Mouse (Mus musculus) right cerebral cortex, postnatal 36 days (tissue): ENCODE measurements at regions not wholly inside any gene's neighbourhood (a gene's known extent, or its start where the extent isn't known, plus 50 kb on each side); places are given as distances from the start of the nearest gene placed in this dataset.

ENCODE experiments used
- DNase-seq, 2 experiments: peaks; one replicate each; pipeline ENCODE4 v3.0.0; 2022; ENCODE audit warnings: low spot score in 2 of 2, mixed read lengths in 1 of 2

DNA sequence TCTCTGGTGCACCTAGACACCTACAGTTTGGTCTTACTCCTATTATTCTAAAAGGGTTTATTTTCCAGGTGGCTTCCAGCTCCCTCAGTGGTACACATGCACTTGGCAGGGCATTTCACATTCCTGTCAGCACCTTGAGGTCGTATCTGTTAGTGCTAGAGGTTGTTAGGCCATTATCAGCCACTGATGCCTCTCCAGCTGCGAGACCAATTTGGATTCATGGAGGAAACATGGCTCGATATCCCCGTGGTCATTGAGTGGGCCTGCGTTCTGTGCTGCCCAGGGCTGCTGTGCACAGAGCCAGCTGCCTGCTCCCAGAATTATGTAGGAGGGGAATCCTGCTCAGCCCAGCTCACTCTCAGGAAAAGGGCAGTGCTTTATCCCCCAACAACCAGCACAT is 60.1 kb upstream of the Irx1 start:
- no peak for DNase-seq

DNA sequence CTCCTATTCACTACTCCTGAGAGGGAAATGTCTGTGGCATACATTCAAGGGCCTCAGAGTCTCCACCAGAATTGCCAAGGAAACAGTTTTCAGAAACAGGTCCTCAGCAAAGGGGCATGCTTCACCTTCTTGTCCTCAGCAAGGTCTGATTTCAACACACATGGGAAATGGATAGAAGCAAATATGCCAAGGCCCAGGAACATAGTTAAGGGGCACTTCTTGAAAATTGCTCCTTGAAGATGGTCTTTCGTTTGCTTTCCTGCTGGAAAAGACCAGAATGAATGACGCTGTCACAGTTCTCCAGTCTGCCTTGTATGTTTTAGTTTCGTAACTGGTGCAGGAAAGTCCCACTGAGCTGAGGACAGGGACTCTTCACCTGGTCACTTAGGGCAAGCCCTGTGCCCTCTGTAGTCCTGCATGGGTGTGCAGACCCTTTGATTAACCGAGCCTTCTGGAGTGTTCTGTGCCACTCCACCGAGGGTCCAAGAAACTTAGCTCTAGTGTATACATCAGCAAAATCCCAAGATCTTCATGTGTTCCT is 80.5 kb upstream of the Irx1 start:
- no peak for DNase-seq

DNA sequence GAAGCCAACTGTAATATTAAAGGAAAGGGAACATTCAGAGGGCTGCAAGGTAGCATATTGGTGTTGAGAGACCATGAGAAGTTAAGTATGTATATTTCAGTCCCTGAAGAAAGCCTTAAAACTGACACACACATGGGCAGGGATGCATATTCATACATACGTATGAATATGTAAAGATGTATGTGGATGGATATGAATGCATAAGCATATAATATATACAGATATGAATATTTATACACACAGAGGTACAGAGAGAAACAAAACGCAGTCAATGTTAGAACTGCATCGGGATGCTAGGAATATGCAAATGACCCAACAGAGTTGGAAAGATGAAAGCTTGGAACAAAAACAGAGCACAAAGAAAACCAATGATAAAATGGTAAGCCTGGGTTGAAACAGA is 92.9 kb upstream of the Irx1 start:
- no peak for DNase-seq

DNA sequence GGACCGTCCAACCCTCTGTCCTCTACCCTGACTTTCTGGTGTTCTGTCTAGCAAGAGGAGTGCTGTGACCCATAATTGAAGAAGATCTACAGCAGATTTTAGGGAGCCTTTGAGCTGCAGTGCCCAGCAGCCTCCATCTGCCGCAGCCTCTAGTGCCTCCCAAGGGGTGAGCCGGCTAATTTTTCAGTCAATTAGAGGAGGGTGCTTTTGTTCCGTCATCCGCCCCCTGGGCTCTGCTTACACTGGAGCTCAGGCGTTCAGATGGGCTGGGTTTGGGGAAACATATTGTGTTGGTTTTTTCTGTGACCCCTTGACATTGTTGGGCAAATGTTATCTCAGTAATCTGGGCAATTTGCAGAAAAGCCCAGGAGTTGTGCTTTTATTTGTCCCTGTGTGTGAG is 98.1 kb upstream of the Irx1 start:
- no peak for DNase-seq

DNA sequence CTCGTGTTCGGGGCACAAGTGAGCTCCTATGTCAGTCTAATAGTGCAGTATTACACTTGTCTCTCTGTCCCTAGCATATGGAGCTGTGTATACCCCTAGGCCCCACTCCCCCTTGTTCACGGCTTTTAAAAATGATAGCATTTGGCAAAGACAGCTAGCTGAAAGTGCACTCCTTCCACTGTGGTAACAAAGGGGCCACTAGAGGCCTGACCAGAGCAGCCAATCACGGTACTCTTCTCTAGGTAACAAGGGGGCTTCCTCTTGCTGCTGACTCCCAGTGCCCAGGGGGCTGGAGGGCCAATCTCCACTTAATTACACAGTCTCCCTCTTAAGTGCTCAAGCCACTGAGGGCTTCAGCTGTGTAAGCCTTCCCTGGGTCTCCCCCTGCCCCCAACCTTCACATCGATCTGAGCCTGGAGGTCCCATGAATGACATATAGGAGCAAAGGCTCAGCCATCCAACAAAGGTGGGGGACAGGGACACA is 99.8 kb upstream of the Irx1 start:
- DNase-seq: no peak

DNA sequence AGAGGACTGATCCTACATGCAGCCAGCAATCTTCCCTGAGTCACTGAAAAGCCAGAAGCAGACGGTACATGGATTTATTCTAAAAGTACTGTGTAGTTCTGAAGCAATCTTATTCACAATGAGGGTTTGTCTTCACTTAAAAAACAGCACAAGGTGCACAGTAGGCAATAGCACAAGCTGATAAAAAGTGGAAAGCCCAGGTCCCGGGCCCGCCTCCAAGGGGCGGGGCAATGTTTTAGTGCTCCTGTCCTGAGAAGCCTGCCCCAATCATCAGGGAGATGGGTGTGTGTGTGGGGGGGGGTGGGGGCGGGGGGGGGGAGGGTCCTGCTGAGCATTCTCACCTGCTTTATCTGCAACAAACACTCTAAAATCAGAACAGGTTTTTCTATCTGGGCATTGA is 133.1 kb upstream of the Irx1 start:
- no peak for DNase-seq

DNA sequence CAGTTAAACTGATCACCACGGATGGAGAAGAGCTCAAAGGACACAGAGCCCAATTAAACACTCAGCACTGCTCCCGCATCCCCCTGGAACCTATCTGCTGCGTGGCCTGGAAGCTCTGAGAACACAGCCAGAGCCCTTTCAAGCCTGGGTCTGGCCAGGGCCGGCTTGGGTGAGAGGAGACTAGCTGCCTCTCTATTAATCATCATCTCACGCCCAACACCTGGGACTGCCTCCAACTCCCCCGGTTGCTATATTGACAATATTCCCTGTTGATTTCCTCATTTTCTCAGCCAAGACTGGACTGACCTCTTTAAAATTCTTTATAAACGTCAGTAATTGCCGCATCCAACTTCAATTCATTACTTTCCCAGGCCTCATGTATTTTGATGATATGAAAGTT is 133.7 kb upstream of the Irx1 start:
- DNase-seq: no peak

DNA sequence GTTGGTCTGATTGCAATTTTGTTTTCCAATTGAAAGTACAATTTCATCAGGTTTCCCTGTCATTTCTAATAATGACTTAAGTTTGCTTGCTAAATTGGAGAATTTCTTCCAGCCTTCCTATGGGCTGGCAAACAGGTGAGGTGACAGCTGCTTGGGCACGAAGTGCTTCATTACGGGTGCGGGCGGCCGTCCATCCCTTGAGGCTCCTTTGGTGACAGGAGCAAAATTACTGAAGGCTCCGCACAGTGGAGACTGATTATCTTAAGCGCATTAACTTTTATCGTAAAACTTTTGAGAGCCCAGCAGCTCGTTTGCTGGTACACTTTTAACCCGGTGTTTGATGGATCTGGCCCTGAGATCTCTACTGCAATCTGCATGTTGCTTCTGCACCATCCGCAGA is 134.3 kb upstream of the Irx1 start:
- DNase-seq: no peak

DNA sequence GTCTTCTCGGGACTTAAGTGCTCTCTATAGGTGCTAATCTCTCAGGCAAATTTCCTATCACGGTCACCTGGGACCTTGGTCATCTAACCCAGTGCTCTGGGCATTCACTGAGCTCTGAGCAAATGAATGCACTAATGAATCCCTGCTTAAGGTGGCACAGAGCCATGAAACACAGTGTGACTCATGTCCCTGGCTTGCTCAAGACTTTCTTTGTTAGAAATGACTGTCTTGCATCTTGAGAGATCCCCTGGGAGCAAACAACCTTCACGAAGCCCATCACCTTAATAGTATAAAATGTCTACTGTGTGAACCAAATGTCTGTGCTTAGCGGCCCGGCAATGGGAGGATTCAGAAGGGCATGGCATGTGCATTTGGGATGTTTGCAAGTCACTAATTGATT is 137.2 kb upstream of the Irx1 start:
- no peak for DNase-seq

DNA sequence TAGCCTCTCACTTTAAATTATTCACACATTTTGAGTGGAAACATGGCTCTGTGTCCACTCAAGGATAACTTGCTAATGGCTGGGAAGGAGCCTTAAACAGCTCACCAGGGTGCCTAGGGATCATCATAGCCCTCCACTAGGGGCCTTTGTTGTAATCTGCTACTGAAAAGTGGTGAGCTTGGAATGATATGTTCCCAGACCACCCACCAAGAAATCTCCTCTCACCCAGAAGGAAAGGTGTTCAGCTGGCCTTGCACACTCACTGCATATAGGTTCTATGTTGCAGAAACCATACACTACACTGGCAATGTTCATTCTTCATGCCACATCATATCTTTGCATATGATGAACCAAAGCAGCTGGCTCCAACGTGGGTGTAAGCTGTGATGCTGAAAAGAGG is 145.1 kb upstream of the Irx1 start:
- DNase-seq: no peak

DNA sequence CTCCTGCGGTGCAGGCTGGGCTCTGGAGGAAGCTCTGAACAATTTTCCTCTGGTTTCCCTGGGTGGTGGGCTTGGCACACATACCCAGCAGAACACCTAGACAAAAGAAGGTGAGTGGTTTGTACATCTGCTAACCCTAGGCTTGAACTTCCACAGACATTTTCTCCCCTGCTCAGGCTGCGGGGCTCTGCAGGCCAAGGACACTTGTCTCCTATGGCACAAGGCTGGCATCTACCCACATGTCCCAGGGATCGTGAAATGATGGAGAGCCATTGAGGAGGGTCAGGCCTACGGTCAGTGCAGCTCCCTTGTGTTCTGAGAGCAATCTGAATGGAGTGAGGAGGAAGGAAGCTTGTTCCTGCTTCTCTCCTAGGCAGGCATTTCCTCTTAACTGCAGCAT is 150.4 kb upstream of the Irx1 start:
- DNase-seq: no peak

DNA sequence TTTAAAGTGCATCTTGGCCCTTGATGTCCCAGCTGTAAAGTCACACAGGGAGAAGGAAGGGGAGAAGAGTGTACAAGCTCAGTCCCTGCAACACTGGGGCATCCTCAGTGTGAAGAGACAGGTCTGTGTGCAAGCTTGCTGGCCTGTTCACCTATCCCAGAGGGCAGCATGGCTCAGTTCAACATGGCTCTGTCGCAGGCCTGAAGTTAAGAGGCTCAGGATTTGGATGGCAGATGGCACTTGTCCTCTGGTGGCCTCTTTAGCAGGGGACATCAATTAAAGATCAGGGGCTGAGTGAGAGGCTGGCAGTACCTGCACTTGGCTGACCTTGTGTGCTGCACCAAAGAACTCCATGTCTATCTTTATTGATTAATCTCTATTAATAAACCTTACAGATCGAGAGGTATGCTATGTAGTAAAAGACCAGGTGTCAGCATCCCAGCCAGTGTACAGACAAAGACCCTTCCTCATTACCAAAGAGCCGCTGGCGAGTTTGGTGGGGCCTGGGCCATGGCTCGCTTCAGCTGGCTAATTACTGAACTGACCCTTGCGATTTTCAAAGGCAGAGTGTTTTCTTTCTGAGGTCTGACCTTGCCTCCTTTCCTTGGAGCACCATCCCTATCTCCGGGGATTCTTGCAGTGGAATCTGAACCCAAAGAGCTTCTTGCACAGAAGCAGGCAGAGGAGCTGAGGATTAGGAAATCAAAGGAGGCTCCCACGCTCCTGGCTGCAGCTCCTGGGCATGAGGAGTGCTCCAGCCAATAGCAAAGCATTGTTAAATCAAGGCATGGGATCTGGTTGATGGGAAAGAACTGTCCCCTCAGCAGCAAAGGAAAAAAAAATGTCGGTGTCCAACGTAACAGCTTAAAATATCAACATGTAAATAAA is 151.5 kb upstream of the Irx1 start:
- no peak for DNase-seq

DNA sequence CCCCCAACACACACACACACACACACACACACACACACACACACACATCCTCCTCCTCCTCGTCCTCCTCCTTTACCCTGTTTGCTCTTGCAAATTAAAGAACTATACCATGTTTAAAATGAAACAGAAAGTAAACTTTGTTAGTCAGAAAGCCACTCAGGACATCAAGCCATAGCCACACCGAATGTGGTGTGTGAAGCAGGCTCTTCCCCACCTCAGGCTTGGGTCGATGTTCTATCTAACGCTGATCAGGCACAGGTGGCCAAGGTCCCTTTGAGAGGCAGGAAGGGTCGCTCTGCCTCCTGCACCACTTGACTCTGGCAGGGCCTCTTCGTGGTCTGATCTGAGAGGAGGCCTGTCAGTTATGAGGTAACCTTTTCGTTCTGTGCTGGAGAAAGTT is 156.9 kb upstream of the Irx1 start:
- no peak for DNase-seq

DNA sequence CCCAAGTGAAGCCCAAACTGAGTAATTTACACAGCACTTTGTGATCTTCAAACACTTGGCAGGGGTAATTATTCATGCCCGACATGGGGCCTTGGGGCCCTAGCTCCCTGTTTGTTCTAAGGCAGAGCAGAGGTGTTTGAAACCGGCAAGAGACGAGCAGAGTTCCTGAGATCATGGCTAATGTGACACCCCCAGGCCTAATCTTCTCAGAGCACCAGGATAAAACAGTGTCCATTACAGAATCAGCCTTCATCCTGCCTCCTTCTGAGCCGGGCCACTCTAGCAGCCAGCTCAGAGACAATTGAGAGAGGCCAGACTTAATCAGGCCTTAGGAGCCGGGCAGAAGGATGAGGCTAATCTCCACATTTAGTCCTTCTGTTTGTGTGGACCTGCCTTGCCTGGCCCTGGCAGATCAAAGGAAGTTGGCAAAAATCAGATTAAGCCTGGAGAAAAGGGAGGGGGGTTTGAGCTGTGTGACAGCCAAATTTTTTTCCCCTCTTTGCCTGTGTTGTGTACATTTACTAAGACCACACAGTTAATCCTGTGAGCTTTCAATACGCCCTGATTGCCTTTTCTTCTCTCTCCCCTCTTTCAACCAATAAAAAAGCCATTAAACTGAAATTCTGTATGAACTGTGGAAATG is 157.5 kb upstream of the Irx1 start:
- DNase-seq: no peak

DNA sequence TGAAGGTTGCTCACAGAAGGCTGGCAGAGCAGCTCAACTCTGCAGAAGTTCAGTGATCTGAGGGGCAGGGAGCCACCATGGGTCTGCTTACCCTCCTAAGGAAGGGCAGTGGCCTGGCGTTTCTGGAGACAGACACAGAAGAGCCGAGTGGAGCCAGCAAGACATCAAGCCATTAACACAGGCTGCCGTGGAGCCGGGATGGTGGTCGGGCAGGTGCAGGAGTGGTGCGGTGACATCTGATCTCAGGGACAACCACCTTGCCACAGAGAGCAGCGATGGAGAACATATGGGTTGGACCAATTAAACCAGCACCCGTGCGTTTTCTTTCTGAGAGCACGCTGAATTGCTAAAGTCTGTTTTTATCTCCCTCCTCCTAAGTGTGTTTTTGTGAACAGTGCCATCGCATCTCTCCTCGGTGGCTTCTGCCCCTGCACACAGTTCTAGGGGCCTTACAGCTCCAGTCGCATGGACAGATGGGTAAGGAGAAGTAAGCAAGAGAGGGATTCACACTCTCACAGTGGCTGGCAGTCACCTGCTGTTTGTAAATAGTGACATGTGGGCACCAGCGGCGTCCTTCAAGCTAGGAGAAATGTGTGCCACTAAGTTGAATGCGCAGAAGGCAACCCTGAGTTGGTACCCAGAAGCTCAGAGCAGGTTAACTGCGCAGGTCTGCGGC is 158.2 kb upstream of the Irx1 start:
- DNase-seq: no peak

DNA sequence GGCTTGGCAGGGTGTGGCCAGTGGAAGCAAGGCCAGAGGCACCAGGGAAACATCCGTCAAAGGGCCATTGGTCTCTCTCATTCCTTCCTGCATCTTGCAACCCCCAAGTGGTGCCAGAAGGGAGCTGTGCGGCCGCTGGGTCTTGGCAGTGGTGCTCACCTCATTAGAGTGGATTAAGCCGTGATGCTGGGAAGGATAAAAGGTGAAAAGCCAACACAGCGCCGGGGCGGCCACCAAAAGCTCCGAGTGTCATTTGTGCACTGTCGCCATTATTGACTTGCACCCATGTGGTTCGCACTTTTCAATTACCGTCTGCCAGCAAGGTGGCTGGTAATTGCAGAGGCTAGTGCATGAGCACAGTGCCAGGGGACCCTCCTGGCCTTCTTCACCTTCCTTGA is 158.7 kb upstream of the Irx1 start:
- no peak for DNase-seq

DNA sequence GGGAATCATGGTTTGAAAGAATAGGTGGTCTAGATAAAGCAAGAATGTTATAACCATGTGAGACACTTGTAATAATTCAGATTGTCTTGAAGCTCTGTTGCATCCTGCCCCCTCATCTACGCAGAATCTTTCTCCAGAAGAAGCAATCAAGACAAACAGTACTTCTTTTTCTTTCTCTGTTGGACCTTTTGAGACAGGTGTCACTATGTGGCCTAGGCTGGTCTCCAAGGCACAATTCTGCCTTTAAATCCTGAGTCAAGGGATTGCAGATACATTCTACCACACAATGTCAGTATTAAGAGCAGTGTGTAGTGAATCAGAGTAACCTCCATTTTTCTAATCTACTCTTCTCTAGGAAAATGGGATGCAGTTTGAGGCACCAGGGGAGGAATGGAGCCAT is 164.8 kb upstream of the Irx1 start:
- no peak for DNase-seq

DNA sequence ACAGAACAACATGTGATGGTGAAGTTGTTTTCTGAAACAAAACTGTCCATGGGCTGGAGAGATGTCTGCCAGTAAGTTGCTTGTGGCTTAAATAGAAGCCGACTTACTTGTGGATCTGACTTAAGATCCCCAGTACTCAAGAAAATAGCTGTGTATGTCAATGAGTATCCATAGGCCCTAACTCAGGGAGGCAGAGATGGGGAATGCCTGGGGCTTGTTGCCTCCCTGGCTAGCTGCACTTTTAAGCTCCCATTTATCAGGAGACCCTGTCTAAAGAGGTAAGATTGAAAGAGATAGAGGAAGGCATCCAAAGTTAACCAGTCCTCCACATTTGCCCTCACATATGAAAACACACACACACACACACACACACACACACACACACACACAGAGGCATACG is 167.8 kb upstream of the Irx1 start:
- no peak for DNase-seq

DNA sequence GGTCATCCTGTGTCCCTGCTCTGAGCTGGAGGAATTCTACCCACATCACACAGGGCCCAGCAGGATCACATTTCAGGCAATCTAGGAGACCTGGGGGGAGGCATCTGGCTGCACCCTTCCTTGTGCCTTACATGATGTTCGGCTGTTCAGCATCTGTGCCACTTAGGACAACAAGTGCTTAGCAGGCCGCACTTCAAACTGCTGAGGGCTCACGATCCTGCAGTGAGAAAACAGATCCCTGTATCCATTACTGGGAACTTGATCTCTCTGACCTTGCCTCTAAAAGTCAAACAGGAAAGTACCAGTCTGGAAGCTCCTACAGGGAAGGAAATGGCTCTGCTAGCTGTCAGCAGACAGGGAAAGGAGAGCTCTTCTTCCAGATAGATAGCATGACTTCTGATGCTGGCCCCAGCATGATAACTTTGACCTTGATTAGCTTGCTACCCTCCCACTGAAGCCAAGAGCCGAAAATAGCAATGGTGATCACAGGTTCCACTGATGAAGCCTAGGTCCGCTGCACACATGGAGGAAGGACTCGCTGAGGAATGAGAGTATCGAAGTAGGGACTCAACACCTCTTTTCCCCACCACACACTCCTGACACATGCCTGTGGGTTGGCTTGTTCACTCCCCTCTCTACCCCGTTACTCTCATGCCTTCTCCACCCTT is 170.7 kb upstream of the Irx1 start:
- DNase-seq: no peak

DNA sequence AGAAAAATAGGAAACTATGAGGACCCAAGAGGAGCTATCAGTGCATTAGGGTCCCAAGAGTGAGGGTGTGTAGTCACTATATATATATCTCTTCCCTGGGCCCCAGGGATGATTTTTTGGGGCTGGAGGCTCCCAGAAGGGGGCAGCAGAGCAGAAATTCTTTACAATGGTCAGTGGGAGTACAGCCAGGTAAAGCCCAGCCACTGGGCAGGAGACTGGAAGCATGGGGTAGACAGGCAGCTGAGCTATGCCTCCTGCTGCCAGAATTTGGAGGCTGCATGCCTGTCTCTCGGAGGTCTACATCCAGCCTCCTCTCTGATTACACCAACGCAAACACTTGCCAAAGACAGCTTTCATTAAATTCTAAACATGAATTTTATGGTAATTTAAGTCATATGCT is 202.7 kb upstream of the Irx1 start:
- no peak for DNase-seq

DNA sequence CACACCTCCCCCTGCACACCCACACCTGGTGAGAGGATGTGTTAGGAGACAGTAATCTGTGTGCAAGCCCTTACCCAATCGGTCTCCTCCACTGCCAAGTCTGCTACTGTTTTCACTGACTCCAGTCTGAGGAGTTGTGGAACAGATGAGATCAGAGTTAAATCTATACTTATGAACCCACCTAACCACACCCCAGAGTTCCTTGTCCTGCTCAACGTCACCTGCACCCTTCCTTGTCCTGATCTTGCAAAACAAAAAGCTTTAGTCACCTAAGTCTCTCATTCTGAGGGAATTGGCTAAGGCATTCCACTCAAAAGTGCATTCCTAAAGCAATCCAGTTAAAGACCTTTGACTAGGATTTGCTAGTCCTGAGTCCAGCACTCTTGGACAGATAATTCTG is 203.9 kb upstream of the Irx1 start:
- DNase-seq: no peak

DNA sequence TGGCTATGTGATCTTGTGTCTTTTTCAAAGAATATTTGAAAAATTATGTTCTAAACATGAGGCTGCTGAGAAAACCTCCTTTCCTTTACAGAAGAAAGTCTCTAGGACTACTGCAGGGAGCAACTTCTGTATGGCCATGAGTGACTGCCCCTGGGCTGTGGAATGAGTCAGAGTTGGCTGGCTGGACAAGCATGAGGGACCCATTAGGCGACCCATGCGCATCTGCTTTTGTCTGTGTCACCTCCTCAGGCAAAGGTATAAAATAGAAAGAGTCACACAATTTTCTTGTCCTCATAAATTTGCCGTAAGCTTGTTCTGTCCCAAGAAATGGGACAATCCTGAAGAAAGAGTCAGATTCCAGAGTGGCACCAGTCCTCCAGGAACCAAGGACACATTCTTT is 220.1 kb upstream of the Irx1 start:
- no peak for DNase-seq
